Mouse (Mus musculus): Measurements from ENCODE around the gene Ap3s2. TPM values are rescaled to one million over a fixed set of nuclear protein-coding genes. Genes with fewer than 3 reads are reported as not detected.

Ap3s2 gene
- total RNA-seq, 1 experiment = 11.0 TPM

DNA sequence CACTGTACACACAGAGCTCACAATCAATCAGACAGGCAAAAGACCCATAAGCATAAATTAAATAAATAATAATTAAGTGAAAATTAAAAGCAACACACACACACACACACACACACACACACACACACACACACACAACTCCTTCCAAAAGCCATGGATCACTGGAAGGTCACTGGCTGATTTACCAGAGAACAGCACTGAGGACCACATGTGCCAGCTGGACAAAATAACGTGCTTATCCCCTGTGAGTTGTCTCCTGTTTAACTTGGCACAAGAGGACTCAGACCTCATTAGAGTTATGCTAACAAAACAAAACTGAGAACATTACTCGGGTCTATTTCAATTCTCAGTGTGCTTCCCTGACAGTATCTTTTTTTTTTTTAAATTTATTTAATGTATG is 13.1 kb downstream of the Ap3s2 start:
- Histone ChIP-seq H3K9ac (ENCODE audit: insufficient read depth, low read depth, low read length, poor library complexity, severe bottlenecking) (no peak overlapping the region), H3K36me3 (ENCODE audit: control insufficient read depth, insufficient read depth, low read length, poor library complexity, severe bottlenecking) (peaks cover 11% of the 10 kb centered on the region), H3K9me3 (ENCODE audit: control insufficient read depth, insufficient read depth, low read depth, low read length) (no peaks in the 10 kb centered on the region), H3K4me1 (ENCODE audit: control insufficient read depth in 2 of 2, insufficient read depth in 2 of 2, low read length in 2 of 2, poor library complexity in 1 of 2) (no peaks in the 10 kb centered on the region), H3K4me3 (ENCODE audit: insufficient read depth in 1 of 2, low read depth in 1 of 2, low read length in 2 of 2, poor library complexity in 1 of 2, severe bottlenecking in 1 of 2) (no peak overlapping the region), H3K27ac (ENCODE audit: insufficient read depth, low read depth, low read length, poor library complexity, severe bottlenecking) (no peak overlapping the region)
- TF ChIP-seq CHD2 (IDR thresholded peaks at IDR 0.05; ENCODE audit: low read depth, low read length) (no peak), ZC3H11A (IDR thresholded peaks at IDR 0.05; ENCODE audit: borderline replicate concordance, low read depth, low read length) (no peak), HCFC1 (IDR thresholded peaks at IDR 0.05; ENCODE audit: borderline replicate concordance, insufficient read depth, low read length) (no peak), ZNF384 (IDR thresholded peaks at IDR 0.05; ENCODE audit: low read depth, low read length) (no peak), MAFK (IDR thresholded peaks at IDR 0.05; ENCODE audit: insufficient read depth, low read depth, low read length) (no peak)
- in situ Hi-C loops (cut with MboI; ENCODE audit: low sequenced_read_pairs in 2 of 2, unreplicated experiment in 2 of 2) = no loop called here
- DNase-seq (ENCODE audit: low read depth, low spot score) = no peak

DNA sequence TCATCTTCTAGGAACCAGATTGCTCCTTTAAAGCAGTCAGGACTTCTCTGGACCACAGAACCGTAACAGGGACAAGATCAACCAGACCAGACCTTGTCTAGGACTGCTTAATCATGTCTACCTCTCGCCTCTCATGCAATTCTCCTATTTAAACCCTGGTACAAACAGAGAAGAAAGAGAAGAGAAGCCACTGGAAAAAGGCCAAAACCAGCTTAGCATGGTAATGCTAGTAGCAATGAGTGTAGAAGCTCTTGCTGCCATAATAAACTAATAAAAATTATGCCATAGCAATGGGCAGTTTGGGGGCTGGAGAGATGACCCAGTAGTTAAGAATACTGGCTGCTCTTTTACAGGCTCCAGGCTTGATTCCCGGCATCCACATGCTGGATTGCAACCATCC is 13.5 kb downstream of the Ap3s2 start:
- Histone ChIP-seq H3K4me1 (ENCODE audit: control insufficient read depth in 2 of 2, insufficient read depth in 2 of 2, low read length in 2 of 2, poor library complexity in 1 of 2) (no peaks in the 10 kb centered on the region), H3K9me3 (ENCODE audit: control insufficient read depth, insufficient read depth, low read depth, low read length) (no peaks in the 10 kb centered on the region), H3K9ac (ENCODE audit: insufficient read depth, low read depth, low read length, poor library complexity, severe bottlenecking) (no peak overlapping the region), H3K27ac (ENCODE audit: insufficient read depth, low read depth, low read length, poor library complexity, severe bottlenecking) (no peak overlapping the region), H3K36me3 (ENCODE audit: control insufficient read depth, insufficient read depth, low read length, poor library complexity, severe bottlenecking) (peaks cover 13% of the 10 kb centered on the region), H3K4me3 (ENCODE audit: insufficient read depth in 1 of 2, low read depth in 1 of 2, low read length in 2 of 2, poor library complexity in 1 of 2, severe bottlenecking in 1 of 2) (no peak overlapping the region)
- TF ChIP-seq ZNF384 (IDR thresholded peaks at IDR 0.05; ENCODE audit: low read depth, low read length) (no peak), CHD2 (IDR thresholded peaks at IDR 0.05; ENCODE audit: low read depth, low read length) (no peak), HCFC1 (IDR thresholded peaks at IDR 0.05; ENCODE audit: borderline replicate concordance, insufficient read depth, low read length) (no peak), ZC3H11A (IDR thresholded peaks at IDR 0.05; ENCODE audit: borderline replicate concordance, low read depth, low read length) (no peak), MAFK (IDR thresholded peaks at IDR 0.05; ENCODE audit: insufficient read depth, low read depth, low read length) (no peak)
- in situ Hi-C loops (cut with MboI; ENCODE audit: low sequenced_read_pairs in 2 of 2, unreplicated experiment in 2 of 2) = no loop called here
- no peak for DNase-seq (ENCODE audit: low read depth, low spot score)

DNA sequence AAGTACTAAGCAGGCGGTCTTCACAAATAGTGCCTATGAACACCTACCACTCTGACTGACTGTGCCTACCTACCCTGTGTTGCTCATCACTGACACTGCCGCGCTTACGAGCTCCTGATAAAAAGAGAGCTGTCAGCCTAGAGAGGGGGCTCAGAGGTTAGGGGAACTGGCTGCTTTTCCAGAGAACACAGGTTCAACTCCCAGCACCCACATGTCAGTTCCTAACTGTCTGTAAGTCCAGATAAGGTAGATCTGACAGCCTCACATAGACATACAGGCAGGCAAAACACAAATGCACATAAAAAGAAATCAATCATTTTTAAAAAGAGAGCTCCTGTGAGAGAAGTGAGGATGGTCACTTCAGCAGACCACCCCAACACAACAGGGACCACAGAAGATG is 15.3 kb downstream of the Ap3s2 start:
- in situ Hi-C loops (cut with MboI; ENCODE audit: low sequenced_read_pairs in 2 of 2, unreplicated experiment in 2 of 2) = no loop called here
- Histone ChIP-seq H3K4me3 (ENCODE audit: insufficient read depth in 1 of 2, low read depth in 1 of 2, low read length in 2 of 2, poor library complexity in 1 of 2, severe bottlenecking in 1 of 2) (no peak overlapping the region), H3K9me3 (ENCODE audit: control insufficient read depth, insufficient read depth, low read depth, low read length) (no peaks in the 10 kb centered on the region), H3K36me3 (ENCODE audit: control insufficient read depth, insufficient read depth, low read length, poor library complexity, severe bottlenecking) (peaks cover 13% of the 10 kb centered on the region), H3K4me1 (ENCODE audit: control insufficient read depth in 2 of 2, insufficient read depth in 2 of 2, low read length in 2 of 2, poor library complexity in 1 of 2) (no peaks in the 10 kb centered on the region), H3K9ac (ENCODE audit: insufficient read depth, low read depth, low read length, poor library complexity, severe bottlenecking) (no peak overlapping the region), H3K27ac (ENCODE audit: insufficient read depth, low read depth, low read length, poor library complexity, severe bottlenecking) (no peak overlapping the region)
- TF ChIP-seq MAFK (IDR thresholded peaks at IDR 0.05; ENCODE audit: insufficient read depth, low read depth, low read length) (no peak), ZNF384 (IDR thresholded peaks at IDR 0.05; ENCODE audit: low read depth, low read length) (no peak), HCFC1 (IDR thresholded peaks at IDR 0.05; ENCODE audit: borderline replicate concordance, insufficient read depth, low read length) (no peak), CHD2 (IDR thresholded peaks at IDR 0.05; ENCODE audit: low read depth, low read length) (no peak)
- DNase-seq (ENCODE audit: low read depth, low spot score) = no peak

DNA sequence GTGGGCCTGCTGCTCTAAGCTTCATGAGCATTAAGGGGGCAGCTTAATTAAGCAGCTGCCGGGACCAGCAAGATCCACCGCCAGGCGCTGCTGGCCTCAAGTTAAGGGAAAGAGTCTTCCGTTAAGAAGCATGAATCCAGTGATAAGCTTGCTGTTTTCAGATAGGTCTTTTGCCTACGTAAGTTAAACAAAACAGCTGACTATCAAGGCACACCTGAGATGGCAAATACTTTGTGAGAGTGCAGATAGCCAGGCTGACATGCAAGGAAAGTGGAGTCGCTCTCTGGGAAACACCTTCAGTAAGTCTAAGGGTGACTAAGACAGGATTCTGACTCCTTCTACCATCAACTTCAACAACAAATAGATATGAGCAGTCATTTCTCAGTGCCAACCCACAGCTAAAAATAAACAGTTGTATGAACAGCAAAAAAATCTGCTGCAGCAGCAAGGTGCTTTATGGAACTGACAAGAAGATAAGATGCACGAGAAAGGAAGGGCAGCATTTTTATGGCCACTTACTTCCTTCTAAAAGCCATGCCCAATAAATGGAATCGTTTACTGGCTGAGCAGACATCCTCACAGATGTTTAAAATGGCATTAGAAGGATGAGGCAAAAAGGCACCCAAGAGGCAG is 17.2 kb downstream of the Ap3s2 start:
- Histone ChIP-seq H3K27ac (ENCODE audit: insufficient read depth, low read depth, low read length, poor library complexity, severe bottlenecking) (no peak overlapping the region), H3K4me3 (ENCODE audit: insufficient read depth in 1 of 2, low read depth in 1 of 2, low read length in 2 of 2, poor library complexity in 1 of 2, severe bottlenecking in 1 of 2) (no peak overlapping the region), H3K4me1 (ENCODE audit: control insufficient read depth in 2 of 2, insufficient read depth in 2 of 2, low read length in 2 of 2, poor library complexity in 1 of 2) (no peaks in the 10 kb centered on the region), H3K9me3 (ENCODE audit: control insufficient read depth, insufficient read depth, low read depth, low read length) (no peaks in the 10 kb centered on the region), H3K36me3 (ENCODE audit: control insufficient read depth, insufficient read depth, low read length, poor library complexity, severe bottlenecking) (peaks cover 7% of the 10 kb centered on the region), H3K9ac (ENCODE audit: insufficient read depth, low read depth, low read length, poor library complexity, severe bottlenecking) (no peak overlapping the region)
- in situ Hi-C loops (cut with MboI; ENCODE audit: low sequenced_read_pairs in 2 of 2, unreplicated experiment in 2 of 2) = no loop called here
- no peak for DNase-seq (ENCODE audit: low read depth, low spot score)
- TF ChIP-seq HCFC1 (IDR thresholded peaks at IDR 0.05; ENCODE audit: borderline replicate concordance, insufficient read depth, low read length) = no peak
- TF ChIP-seq ZNF384 (IDR thresholded peaks at IDR 0.05; ENCODE audit: low read depth, low read length) = no peak
- TF ChIP-seq ZC3H11A (IDR thresholded peaks at IDR 0.05; ENCODE audit: borderline replicate concordance, low read depth, low read length) = no peak

DNA sequence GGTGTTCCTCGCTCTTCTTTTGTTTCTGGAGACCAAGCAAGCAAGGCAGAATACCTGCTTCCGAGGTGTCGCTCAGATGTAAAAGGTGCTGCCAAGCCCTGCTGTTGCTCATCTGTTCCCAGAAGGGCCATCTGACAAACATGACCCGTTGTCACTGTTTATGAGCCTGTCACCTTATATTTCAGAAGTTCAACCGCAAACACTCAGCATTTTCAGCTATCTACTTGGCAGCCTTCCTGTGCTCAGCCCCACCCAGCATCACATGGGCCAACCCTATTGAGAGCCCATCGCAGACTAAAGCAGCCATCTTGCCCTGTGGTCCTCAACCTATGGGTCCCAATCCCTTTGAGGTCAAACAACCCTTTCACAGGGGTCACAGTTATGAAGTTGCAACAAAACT is 19.7 kb downstream of the Ap3s2 start:
- Histone ChIP-seq H3K36me3 (ENCODE audit: control insufficient read depth, insufficient read depth, low read length, poor library complexity, severe bottlenecking) (peaks cover 2% of the 10 kb centered on the region), H3K4me1 (ENCODE audit: control insufficient read depth in 2 of 2, insufficient read depth in 2 of 2, low read length in 2 of 2, poor library complexity in 1 of 2) (0 out of 4 replicates have a peak, but pooled peaks cover 0 to 1% of the 10 kb centered on the region in 2 experiments), H3K9me3 (ENCODE audit: control insufficient read depth, insufficient read depth, low read depth, low read length) (no peaks in the 10 kb centered on the region), H3K4me3 (ENCODE audit: insufficient read depth in 1 of 2, low read depth in 1 of 2, low read length in 2 of 2, poor library complexity in 1 of 2, severe bottlenecking in 1 of 2) (no peak overlapping the region), H3K27ac (ENCODE audit: insufficient read depth, low read depth, low read length, poor library complexity, severe bottlenecking) (no peak overlapping the region), H3K9ac (ENCODE audit: insufficient read depth, low read depth, low read length, poor library complexity, severe bottlenecking) (no peak overlapping the region)
- in situ Hi-C loops (cut with MboI; ENCODE audit: low sequenced_read_pairs in 2 of 2, unreplicated experiment in 2 of 2) = no loop called here
- no peak for DNase-seq (ENCODE audit: low read depth, low spot score)
- no peak for TF ChIP-seq MAFK (IDR thresholded peaks at IDR 0.05; ENCODE audit: insufficient read depth, low read depth, low read length)
- no peak for TF ChIP-seq HCFC1 (IDR thresholded peaks at IDR 0.05; ENCODE audit: borderline replicate concordance, insufficient read depth, low read length)
- TF ChIP-seq CHD2 (IDR thresholded peaks at IDR 0.05; ENCODE audit: low read depth, low read length) = no peak
- TF ChIP-seq ZNF384 (IDR thresholded peaks at IDR 0.05; ENCODE audit: low read depth, low read length) = no peak
- no peak for TF ChIP-seq ZC3H11A (IDR thresholded peaks at IDR 0.05; ENCODE audit: borderline replicate concordance, low read depth, low read length)
